Mouse (Mus musculus) cerebellum, adult 2 months (tissue): Measurements from ENCODE around the gene Cdh1.

Source experiments
- CTCF ChIP-seq: fragments of 200-500 bp; IDR thresholded peaks from 2 replicates; pipeline ENCODE4 v1.5.1; 2011; ENCODE audit warnings: low read depth, mild to moderate bottlenecking, control low read depth, low read length, moderate library complexity, borderline replicate concordance; ENCODE audit not compliant: insufficient read depth
- POLR2A ChIP-seq: fragments of 200-500 bp; IDR thresholded peaks from 2 replicates; pipeline ENCODE4 v1.6.1; 2011; ENCODE audit warnings: low read length, control low read depth, borderline replicate concordance; ENCODE audit not compliant: insufficient read depth

DNA sequence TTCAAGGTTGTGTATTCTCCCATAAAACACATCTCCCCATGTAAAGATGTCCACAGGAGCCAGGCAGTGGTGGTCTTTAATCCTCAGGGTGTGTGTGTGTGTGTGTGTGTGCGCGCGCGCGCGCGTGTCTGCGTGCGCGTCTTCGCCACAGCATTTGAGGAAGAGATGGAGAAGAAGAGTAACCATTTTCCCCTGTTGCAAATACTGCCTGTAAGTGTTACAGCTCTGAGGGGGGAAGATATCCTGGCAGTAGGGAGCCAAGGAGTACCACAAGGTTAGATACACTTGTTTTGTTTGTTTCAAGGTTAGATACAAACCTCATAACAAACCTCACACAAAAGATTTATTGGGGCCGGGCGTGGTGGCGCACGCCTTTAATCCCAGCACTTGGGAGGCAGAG, 71.2 kb downstream of the Cdh1 start:
- no peak for TF ChIP-seq CTCF
- TF ChIP-seq POLR2A, result no peak
